Mouse (Mus musculus) ES-CJ7 (cell line): ENCODE measurements around the gene Kcnb1.

Source experiments
- DNase-seq: peaks from one replicate; pipeline ENCODE4 v3.0.0; 2011; ENCODE audit warnings: low read depth, low spot score

Kcnb1 gene

DNA sequence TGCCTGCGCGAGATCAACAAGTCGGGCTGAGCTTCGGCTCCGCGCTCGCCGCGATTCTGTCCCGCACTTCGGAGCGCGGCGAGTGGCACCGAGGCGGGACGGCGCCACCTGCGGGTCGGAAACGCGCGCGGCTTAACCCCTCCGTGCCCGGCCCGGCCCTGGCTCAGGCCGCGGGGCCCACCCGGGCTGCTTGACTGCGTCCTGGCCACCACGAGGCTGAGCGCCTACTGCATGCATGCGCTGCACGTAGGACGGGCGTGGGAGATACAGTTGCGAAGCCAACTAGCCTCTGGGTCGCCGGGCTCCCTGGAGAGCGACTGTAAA, at the start of gene Kcnb1:
Kcnb1 (minus strand) TSS at position 80 of the 324 bp plus-strand sequence.
- peak; percentile 49 for DNase-seq

DNA sequence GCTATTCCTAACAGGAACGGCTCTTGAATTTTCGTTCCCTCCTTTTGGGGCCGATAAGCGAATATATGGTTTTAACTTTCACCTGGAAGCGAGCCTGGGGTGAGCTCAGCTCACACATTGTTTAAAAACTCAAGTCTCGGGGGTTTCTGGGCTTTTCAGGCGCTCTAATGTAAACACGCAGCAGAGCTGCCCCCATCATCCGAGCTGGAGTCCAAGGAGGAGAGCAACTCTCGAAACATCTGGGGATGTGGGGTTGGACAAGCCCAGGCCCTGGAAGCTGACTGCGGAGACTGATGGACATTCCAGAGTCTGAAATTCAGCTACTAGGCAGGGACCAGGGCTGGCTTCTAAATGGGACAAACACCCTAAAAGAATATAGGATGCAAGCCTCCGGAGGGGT, 49.3 kb upstream of the Kcnb1 start:
- no peak for DNase-seq

DNA sequence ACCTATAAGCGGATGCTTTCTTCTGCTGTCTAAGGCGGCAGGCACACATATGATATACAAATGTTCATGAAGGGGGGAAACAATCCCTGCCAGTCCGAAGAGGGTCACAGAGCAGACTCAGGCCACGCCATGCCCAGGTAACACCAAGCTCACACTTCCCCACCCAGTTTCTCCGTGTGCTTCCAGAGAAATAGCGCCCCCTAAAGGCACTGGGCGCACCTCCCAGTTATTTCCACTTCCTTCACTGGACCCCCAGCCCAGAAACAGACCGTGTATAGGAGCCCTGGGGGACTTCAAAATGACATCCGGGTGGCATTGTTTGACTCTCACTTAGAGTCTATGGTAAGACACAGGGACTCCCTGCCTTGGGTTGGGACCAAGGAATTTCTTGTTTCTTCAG, 47.3 kb upstream of the Kcnb1 start:
- no peak for DNase-seq

DNA sequence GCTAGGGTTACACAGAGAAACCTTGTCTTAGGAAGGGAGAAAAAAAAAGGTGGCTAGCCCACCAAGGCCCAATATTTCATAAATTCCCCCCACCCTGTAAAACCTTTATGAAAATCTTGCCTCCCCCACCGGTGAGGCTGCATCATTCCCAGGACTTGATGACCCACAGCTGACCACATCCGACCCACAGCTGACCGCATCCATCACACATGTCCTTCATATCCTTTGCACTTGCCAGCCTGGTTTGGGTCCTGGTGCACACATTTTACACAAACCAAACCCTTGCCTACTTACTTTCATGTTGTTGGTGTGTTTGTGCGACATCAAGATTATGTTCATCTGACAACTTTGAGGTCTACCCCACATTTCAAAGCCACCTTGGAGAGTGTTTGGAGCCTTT, 46.2 kb upstream of the Kcnb1 start:
- no peak for DNase-seq

DNA sequence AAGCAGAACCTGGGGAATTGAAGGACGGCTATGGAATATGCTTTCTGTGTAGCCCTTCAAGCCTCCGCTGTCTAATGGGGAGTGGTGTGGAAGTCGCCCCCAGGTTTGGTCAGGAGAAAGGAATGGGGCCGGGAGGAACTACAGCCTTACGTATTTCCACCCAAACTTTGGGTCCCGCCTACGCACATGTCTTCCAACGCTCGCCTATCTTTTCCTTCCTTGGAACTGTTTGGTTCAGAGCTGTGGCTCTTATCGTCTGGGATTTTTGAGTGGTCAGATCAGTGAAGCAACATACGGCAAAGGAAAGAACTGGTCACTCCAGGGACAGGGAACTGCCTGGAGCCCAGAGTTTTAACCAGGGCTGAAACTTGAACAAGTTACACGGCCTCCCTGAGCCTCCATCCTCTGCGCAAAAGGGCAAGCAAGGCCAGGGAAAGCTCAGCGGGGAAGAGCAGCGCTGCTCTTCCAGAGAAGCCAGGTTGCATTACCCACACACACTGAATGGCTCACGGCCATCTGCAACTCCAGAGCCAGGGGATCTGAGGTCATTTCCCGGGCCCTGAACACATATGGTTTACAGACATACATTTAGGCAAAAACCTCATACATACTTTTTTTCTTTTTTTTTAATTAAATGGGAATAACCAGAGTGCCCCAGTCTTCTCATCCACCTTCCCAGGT, 45.5 kb upstream of the Kcnb1 start:
- DNase-seq, result no peak

DNA sequence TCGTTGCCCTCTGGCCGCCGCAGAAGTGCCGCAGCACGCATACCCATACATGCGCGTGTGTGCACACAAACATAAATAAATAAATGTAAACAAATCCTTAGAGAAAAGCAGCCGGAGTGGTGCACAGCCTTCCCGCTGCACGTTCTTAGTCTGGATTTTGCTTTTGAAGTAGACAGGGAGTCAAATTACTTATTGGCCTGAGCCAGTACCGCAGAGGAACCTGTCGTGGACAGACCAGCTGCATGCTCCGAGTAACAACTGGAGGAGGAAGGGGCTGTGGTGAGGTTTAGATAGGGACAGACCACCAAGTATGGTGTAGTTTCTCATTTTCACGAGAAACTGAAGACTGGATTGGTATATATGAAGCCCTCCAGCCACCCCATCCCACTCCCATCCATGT, 43.8 kb upstream of the Kcnb1 start:
- no peak for DNase-seq

DNA sequence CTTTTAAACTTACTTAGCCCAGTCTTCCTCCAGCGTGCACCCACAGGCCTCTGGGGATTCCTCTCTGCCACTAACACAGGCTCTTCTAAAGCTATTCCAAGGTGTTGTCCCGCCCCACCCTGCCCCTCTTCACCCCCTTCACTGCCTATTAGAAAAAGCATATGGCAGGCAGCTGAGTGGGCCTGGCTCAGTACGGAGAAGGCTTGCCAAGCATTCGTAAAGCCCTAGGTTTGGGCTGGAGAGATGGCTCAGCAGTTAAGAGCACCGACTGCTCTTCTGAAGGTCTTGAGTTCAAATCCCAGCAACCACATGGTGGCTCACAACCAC, 43.0 kb upstream of the Kcnb1 start:
- no peak for DNase-seq

DNA sequence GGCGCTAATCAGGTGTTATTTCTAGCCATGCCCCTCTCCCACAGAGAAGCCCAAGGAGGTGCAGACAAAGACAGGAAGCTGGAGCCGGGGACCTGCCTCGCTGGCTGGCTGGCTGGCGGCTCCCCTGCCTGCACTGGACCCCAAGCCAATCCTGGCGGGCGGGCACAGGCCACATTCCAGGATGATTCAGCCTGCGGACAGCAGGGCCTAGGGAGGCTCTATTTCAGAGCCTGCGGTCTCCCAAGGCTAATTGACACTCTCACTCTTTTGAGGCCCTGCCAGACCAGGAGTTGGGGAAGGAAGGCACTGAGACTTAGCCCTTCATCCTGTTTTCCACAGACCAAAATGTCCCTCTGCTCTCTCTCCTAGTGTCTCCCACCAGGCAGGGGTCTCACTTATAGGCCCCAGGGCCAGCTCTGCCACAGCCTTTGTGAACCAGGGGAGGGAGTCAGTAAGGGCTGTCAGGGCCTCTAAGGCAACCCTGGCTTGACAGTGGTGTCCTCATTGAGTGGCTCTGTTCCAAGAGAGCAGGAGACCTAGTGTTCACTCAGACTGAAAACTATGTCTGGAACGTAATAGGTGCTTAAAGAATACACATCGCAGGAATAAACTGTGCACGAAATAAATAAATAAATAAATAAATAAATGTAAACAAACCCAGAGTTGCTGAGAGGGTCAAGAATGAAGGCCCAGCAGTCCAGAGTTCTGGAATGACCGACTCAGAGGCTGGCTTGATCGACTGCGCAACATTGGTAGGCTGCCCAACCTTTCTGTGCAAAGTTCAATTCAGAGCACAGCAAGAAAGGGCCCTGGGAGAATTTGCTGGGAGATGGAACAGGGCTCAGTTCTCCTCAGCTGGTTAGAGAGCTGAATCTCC, 42.4 kb upstream of the Kcnb1 start:
- no peak for DNase-seq

DNA sequence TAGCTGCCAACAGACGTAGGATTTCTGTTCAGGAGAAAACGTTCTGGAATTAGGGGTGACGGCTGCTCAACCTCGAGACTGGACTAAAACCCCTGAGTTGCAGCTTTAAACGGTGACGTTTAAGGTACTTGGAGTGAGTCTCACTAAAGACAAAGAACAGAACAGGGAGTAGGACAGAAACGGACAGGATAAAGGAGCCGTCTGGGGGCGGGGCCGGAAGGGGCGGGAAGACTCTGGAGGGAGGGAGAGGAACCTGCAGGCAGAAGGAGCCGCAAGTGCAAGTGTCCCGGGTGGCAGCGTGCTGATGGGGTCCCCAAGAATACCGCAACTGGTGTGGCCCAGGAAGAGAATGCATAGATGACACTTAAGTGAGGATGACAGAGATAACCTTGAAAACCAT, 40.6 kb upstream of the Kcnb1 start:
- DNase-seq, result peak; percentile 52

DNA sequence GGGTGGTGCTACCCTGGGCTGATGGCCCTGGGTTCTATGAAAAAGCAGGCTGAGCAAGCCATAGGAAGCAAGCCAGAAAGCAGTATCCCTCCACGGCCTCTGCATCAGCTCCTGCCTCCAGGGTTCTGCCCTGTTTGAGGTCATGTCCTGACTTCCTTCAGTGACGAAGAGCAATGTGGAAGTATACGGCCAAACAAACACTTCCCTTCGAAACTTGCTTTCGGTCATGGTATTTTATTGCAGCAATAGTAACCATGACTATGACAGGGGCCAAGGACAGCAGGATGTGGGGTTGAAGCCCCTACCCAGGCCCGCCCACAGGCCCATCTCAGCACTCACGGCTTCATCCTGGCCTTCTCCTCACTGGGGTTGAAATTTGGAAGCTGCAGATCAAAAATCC, 35.0 kb upstream of the Kcnb1 start:
- no peak for DNase-seq

DNA sequence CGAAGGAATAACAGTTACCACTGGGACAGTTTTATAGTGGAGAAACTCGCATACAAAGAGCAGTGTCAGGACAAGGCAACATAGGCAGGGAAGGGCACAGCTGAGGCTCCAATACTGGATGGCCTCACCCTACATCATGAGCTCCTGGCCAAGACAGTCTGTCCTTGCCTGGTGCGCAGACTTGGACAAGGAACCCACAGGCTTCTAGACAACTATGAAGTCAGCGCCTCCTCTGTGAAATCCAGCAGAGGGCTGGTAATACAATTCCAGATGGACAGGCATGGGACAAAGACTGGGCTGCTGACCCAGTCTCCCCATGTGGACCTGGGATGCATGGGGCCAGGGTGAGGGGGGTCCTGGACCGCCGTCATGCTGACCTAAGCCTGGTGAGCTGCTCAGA, 34.2 kb upstream of the Kcnb1 start:
- no peak for DNase-seq

DNA sequence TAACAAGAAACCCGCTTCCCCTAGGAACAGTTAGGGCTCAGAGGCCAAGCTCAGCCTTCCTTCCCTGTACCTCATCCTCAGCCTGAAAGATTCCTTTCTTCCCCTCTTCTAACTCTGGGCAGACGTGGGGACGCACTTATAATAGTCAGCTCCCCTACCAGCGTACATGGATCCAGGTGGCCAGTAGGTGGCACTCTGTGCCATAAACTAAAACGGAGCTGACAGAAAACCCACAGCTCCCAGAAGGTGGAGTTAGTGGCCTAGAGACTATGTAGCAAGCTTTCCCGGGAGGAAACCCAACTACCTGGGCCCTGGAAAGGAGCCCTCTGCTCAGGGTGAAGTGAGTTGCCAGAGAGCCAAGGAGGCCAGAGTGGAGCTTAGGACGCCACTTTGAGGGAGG, 32.2 kb upstream of the Kcnb1 start:
- DNase-seq, result peak; percentile 90

DNA sequence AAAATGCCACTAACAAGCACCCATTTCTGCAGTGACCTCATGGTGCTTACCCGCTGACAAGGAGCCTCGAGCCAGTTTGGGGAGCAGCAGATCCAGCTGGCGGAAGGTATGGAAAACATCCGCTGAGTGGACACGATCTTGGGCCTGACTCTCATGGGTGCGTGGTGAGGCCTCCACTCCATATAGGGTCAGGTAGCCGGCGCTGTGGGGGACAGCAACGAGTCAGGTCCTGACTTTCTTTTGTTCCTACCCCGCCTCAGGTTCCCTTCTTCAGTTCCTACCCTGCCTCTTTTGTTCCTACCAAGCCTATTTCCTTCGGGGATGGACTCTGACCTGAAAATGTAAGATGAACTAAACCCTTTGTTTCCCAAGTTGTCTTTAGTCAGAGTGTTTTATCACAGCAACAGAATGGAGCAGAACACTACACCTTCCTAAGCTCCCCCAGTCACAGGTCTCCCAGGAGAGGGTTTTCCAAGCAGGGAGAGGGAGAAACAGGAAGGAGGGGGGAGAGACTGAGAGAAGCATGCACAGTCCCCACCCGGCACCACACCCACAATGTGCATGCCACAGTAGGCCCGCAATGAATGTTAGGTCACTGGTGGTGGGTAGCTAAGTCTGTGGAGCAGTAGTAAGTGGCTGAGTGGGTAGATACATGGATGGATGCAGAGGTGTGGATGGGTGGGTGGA, 31.3 kb upstream of the Kcnb1 start:
- peak; percentile 71 for DNase-seq

DNA sequence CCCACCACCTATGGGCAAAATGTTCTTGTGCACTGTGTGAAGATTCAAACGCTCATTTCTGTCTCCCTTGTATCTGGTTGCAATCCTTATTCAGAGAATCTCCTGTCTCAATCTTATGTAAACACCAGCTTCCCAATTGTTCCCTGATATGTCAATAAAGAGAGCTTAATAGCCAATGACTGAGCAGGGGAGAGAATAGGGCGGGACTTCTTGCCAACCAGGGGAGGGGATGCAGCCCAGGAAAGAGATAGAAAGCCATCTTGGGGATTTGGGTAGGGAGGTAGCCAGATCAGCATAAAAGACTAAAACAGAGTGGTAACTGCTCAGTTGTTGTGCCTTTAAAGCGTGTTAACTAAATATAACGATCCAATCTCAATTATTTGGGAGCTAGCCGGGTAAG, 30.8 kb upstream of the Kcnb1 start:
- DNase-seq, result peak; percentile 82

DNA sequence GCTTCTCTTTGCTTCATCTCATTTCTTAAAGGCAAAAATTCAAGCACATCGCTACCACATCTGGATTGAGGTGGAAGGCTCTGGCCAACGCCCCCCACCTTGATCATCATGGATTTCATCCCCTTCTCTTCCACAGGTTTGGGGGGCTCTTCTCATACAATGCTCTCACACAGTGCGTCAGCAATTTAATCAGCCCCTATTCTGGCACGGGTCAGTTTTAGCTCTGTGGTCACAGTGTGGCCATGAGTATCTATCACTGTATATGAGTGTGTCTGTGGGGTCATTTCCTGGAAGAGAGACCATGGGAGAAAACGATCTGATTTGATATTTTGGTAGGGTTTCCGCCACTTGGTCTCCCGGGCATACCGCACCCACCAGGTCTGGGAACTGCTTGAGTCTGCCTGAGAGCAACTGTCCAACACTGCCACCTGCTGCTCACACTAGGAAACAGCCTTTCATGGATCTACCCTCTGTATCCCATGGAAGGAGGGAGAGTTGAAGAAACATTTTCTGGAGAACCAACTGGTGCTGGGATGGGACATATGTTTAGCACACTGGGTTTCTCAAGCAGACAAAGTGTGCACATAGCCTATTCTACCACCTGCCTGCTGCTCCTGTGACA, 29.3 kb upstream of the Kcnb1 start:
- peak; percentile 92 for DNase-seq

DNA sequence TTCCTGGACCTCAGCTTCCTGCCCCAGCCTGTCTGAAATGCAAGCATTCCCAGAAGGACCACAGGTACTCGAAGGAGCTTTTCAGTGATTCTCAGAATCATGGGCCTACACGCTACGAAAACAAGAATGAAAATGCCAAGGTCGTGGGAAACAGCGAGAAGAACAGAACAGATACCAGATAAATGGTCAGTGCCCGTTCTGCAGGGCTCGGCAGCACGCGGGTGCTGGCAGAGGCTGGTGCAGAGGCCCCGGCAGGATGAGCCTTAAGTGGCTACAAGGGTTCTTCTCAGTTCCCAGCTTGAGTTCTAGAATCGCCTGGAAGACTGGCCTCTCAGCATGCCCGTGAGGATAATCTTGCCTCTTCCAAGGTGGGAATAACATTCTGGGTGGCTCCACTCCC, 23.7 kb upstream of the Kcnb1 start:
- no peak for DNase-seq

DNA sequence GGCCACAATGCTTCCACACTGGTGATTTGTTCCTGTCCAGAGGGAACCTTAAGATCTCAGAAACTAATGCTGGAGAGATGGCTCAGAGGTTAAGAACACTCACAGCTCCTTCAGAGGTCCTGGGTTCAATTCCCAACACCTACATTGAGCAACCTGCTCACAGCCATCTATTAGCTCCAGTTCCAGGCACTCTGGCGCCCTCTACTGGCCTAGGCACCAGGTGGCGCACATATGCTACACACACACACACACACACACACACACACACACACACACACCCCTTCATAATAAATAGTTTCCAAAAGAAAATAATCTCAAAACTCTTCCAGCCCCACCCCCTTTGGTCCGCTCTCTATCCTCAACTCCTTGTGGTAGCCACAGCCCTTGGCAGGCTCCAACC, 23.1 kb upstream of the Kcnb1 start:
- peak; percentile 72 for DNase-seq

DNA sequence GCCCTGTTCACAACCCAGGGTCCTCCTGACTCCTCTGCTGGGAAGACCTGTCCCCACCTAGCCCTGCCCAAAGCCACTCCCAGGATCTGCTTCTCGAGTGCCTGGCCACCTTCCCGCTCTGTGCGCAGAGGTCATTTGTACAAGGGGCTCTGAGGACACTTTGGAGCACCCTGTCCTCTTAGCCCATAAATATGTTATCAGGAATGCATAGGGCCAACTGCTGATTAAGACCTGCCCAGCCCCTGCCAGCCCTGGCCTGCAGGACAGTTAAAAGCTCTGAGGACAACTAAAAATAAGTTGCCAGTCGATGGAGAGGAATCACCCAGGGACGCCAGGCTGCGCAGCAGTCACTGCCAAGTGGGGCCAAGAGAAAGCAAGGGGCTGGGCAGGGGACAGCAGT, 22.6 kb upstream of the Kcnb1 start:
- no peak for DNase-seq

DNA sequence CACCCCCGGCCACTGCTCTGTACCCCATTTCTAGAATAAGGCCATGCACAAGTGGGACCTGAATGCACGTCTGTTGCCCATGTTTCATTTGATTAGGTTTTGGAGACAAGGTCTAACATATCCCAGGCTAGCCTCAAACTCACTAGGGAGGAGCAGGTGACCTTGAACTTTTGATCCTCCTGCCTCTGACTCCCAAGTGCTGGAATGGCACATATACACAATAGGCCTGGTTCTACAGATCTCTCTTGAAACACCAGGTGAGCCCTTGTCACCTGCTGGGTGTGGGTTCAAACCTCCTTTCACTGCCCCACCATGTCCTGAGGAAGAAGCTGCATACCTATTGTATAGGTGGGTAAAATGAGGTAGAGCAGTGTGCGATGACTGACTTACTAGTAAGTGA, 22.1 kb upstream of the Kcnb1 start:
- DNase-seq, result peak; percentile 77

DNA sequence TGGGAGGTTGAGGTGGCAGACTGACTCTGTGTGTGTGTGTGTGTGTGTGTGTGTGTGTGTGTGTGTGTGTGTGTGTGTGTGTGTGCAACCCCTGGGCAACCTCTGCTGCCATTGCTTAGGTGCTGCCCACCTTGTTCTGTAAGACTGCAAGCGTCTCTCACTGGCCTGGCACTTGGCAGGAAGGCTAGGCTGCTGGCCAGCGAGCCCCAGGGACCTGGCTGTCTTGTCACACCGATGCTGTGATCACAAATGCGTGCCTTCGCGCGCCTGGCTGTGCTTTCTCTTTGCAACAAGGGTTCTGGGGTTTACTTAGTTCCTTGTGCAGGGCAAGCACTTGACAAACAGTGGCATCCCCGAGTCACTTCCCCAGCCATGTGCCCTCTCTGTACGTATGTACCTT, 19.9 kb upstream of the Kcnb1 start:
- no peak for DNase-seq

DNA sequence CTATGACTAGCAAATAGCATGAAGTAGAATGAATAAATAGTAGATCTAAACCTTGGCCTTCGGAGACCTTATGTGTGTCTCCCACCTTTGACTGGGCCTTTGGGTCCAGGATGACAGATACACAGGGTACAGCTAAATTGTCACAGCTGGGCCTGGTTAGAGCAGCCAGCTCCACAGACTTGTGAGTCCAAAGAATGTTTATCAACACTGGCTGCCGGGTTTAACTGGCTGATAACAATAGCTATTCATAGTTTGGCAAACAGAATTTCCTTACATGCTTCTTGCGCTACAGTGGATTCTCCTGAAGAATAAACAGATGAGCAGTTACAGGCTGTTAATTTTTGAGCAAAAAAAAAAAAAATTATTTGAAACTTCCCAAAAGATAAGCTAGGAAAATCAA, 19.0 kb upstream of the Kcnb1 start:
- DNase-seq, result no peak

DNA sequence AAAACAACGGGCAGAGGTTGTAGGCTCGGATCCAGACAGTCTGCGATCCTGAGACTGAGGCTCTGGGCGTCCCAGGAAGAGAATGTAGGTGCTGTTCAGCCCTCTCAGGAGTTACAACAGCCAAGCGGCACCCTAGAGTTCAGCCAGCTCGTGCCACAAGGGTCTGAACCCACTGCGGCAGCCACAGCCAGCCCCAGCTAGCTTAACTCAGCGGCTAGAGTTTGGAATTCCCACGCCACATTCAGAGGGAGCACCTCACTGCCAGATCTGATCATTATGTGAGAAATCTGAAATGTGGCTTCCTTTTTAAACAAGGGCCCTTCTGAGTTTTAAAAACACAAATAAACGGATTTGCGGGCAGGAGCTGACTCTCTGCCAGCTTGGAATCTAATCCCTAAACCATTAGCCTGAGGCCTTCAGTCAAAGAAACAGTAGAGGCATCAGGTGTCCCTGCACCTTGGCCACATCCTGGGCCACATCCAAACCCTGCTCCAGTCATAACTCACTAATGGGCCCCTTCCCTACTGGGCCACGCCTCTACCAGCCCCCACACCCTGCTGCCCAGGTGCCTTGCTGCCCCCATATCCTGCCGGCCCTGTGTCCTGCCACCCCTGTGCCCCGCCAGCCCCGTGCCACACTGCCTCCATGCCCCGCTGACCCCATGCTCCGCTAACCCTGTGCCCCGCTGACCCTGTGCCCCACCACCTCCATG, 16.1 kb upstream of the Kcnb1 start:
- no peak for DNase-seq
